Mouse (Mus musculus): ENCODE measurements around the gene Atraid.

The Atraid gene

GRCm38 (mm10) chr5:31054261-31055215 is 6.4 kb downstream of the Atraid start, which contains the start of gene Cad:
TSS of gene Cad (plus strand) at chr5:31054780.
- peak; percentile 89 to 93 for DNase-seq (ENCODE audit: low spot score in 2 of 2)

GRCm38 (mm10) chr5:31055216-31056140 is 7.4 kb downstream of the Atraid start:
- no peak for DNase-seq (ENCODE audit: low spot score in 2 of 2)

GRCm38 (mm10) chr5:31069810-31070209 is 21.7 kb downstream of the Atraid start:
- DNase-seq (ENCODE audit: low spot score in 2 of 2): no peak

- DNase-seq (ENCODE audit: low spot score in 2 of 2): no peak
Observed at GRCm38 (mm10) chr5:31071059-31071458, 22.9 kb downstream of the Atraid start.

GRCm38 (mm10) chr5:31071821-31072220 is 23.7 kb downstream of the Atraid start:
- no peak for DNase-seq (ENCODE audit: low spot score in 2 of 2)

- no peak for DNase-seq (ENCODE audit: low spot score in 2 of 2)
Observed at GRCm38 (mm10) chr5:31073176-31073575, 25.1 kb downstream of the Atraid start.

GRCm38 (mm10) chr5:31076346-31076745 is 28.2 kb downstream of the Atraid start:
- no peak for DNase-seq (ENCODE audit: low spot score in 2 of 2)

GRCm38 (mm10) chr5:31080059-31080794 is 32.1 kb downstream of the Atraid start:
- DNase-seq (ENCODE audit: low spot score in 2 of 2): peak; percentile 35 to 54

GRCm38 (mm10) chr5:31080795-31081164 is 32.7 kb downstream of the Atraid start:
- DNase-seq (ENCODE audit: low spot score in 2 of 2): peak in 1 of 2 experiments; percentile 4

GRCm38 (mm10) chr5:31081386-31081785 is 33.3 kb downstream of the Atraid start:
- DNase-seq (ENCODE audit: low spot score in 2 of 2): peak in 1 of 2 experiments; percentile 22

- peak; percentile 25 to 50 for DNase-seq (ENCODE audit: low spot score in 2 of 2)
Observed at GRCm38 (mm10) chr5:31082355-31082754, 34.2 kb downstream of the Atraid start.

- DNase-seq (ENCODE audit: low spot score in 2 of 2): no peak
Observed at GRCm38 (mm10) chr5:31082935-31083625, 35.0 kb downstream of the Atraid start.

GRCm38 (mm10) chr5:31083949-31084348 is 35.8 kb downstream of the Atraid start:
- DNase-seq (ENCODE audit: low spot score in 2 of 2): peak in 1 of 2 experiments; percentile 26

GRCm38 (mm10) chr5:31086606-31087005 is 38.5 kb downstream of the Atraid start:
- peak in 1 of 2 experiments; percentile 9 for DNase-seq (ENCODE audit: low spot score in 2 of 2)

- no peak for DNase-seq (ENCODE audit: low spot score in 2 of 2)
Observed at GRCm38 (mm10) chr5:31087131-31087530, 39.0 kb downstream of the Atraid start.

GRCm38 (mm10) chr5:31092231-31092975 is 44.3 kb downstream of the Atraid start:
- peak in 1 of 2 experiments; percentile 44 for DNase-seq (ENCODE audit: low spot score in 2 of 2)

GRCm38 (mm10) chr5:31093151-31094041 is 45.3 kb downstream of the Atraid start:
- peak; percentile 38 to 48 for DNase-seq (ENCODE audit: low spot score in 2 of 2)

GRCm38 (mm10) chr5:31094100-31094798 is 46.1 kb downstream of the Atraid start:
- peak; percentile 7 to 9 for DNase-seq (ENCODE audit: low spot score in 2 of 2)

Measured in frontal cortex, postnatal 10 days (tissue).